Mouse (Mus musculus): ENCODE results near the gene Fdxr.

DNA sequence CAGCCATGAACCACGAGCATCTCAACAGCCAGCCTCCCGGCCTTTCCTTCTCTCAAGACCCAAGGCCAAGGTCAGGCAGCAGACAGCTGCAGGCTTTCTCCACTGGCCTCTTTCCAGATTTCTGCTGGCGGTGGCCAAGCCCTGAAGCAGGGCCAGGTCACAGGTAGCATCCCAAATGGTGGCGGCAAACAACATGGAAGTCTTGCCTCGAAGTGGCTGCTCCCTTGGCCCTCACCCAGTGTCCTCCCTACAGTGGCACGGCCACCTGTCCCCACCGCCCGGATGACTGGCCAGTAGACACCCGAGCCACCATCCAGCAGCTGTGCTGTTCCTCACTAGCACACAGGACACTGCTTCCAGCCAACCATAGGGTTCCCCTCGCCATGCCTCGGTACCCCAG lies 35.4 kb downstream of the Fdxr start:
- no peak for TF ChIP-seq EP300 (IDR thresholded peaks at IDR 0.05; ENCODE audit: insufficient read depth, low read depth, low read length)
- TF ChIP-seq CTCF (IDR thresholded peaks at IDR 0.05; ENCODE audit: low read depth, low read length), result no peak
